Mouse (Mus musculus): ENCODE measurements around the gene Olfr895.

The Olfr895 gene

GRCm38 (mm10) chr9:38267551-38267950 lies at the start of gene Olfr895:
Gene Olfr895 (plus strand): TSS chr9:38267851.
- DNase-seq (ENCODE audit: low spot score in 2 of 2), result no peak

- no peak for DNase-seq (ENCODE audit: low spot score in 2 of 2)
Measured at GRCm38 (mm10) chr9:38252474-38252873, 15.2 kb upstream of the Olfr895 start, which contains the start of gene Olfr143. Gene Olfr143 (plus strand): TSS chr9:38252774.

- DNase-seq (ENCODE audit: low spot score in 2 of 2), result no peak
Measured at GRCm38 (mm10) chr9:38290807-38291206, 23.2 kb downstream of the Olfr895 start, which contains the start of gene Olfr896-ps1. Gene Olfr896-ps1 (plus strand): TSS chr9:38291107.
